Mouse (Mus musculus) midbrain, embryonic 13.5 days (tissue): ENCODE measurements around the gene Lbhd2. TPM values are rescaled to one million over a fixed set of nuclear protein-coding genes. Genes with fewer than 3 reads are reported as not detected.
A peak's percentile ranks its signal among the peaks of the same experiment; 100 is the strongest.

Experiments used
- ATAC-seq: fragments of 200-750 bp; cut with Nextera tagmentation; 2 replicates; pipeline ENCODE4 v1.8.0; 2017; ENCODE audit warnings: mild to moderate bottlenecking, moderate TSS enrichment, moderate library complexity
- H3K27ac ChIP-seq: fragments of 300-500 bp; sonication (generic); 2 replicates; pipeline ENCODE4 v1.5.1; 2015; ENCODE audit warnings: inconsistent platforms, mild to moderate bottlenecking, moderate library complexity
- H3K27me3 ChIP-seq: fragments of 300-500 bp; sonication (generic); 2 replicates; pipeline ENCODE4 v1.6.1; 2015; ENCODE audit warnings: mild to moderate bottlenecking, inconsistent platforms
- H3K36me3 ChIP-seq: fragments of 300-500 bp; sonication (generic); 2 replicates; pipeline ENCODE4 v1.6.1; 2015; ENCODE audit warnings: mild to moderate bottlenecking, inconsistent platforms
- H3K4me1 ChIP-seq: fragments of 300-500 bp; sonication (generic); replicated peaks from 2 replicates; pipeline ENCODE4 v1.6.1; 2015; ENCODE audit warnings: inconsistent platforms
- H3K4me2 ChIP-seq: fragments of 300-500 bp; sonication (generic); replicated peaks from 2 replicates; pipeline ENCODE4 v1.6.1; 2015; ENCODE audit warnings: moderate library complexity, mild to moderate bottlenecking, inconsistent platforms
- H3K4me3 ChIP-seq: fragments of 300-500 bp; sonication (generic); replicated peaks from 2 replicates; pipeline ENCODE4 v1.5.1; 2015; ENCODE audit warnings: mild to moderate bottlenecking, inconsistent platforms
- H3K9ac ChIP-seq: fragments of 300-500 bp; sonication (generic); replicated peaks from 2 replicates; pipeline ENCODE4 v1.6.1; 2015; ENCODE audit warnings: mild to moderate bottlenecking, inconsistent platforms
- H3K9me3 ChIP-seq: fragments of 300-500 bp; sonication (generic); 2 replicates; pipeline ENCODE4 v1.6.1; 2016; ENCODE audit warnings: mild to moderate bottlenecking, inconsistent platforms
- WGBS: fragments of 180-500 bp; shearing (Covaris S2); methylation state at CpG from one replicate; pipeline ENCODE4 v1.1.7; 2015; 5-methylcytosine and 5-hydroxymethylcytosine counted together
- polyA plus RNA-seq: library from polyadenylated mRNA; unstranded; fragments of >200 nt; fragmentation: Nextera tagmentation; extraction: Ambion mirVana; gene quantifications from 2 replicates; pipeline ENCODE4 v1.2.1, GENCODE M21; 2015

The Lbhd2 gene
- polyA plus RNA-seq, 1 experiment from 2014 or later = not detected

DNA sequence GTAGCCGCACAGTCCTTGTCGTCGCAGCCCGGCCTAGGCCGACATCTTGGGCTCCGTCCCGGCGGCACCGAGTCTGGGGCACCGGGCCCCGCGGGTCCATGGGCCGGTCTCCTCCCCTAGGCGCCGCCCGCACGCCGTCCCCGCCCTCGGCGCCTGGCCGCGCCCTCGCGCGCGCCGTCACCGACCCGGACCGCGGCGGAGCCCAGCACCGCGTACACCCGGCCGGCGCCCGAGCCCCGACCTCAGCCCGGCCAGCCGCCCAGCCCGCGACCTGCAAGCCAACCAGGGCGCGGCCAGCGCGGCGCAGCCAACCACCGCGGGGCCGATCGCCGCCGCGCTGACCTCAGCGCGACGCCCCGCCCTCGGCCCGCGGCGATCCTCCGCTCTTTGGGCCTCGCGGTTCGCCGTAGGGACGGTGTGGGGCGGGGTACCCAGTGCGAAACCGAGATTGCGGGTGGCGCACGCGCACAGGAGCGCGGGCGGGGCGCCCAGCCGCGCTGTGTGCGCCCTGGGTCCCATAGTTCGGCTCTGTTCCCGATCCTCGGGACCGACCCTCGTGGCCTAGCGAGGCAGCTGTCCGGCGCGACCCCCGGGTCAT is 29.1 kb upstream of the Lbhd2 start, which contains the start of gene Cdc42bpb:
Cdc42bpb (minus strand) TSS at position 343 of the 598 bp plus-strand sequence.
- H3K9me3 ChIP-seq = no peaks in the 10 kb centered on the region
- peak within 1 kb of the TSS; percentile 96 for H3K27ac ChIP-seq
- no peaks in the 10 kb centered on the region for H3K36me3 ChIP-seq
- peaks cover 34% of the 10 kb centered on the region for H3K4me1 ChIP-seq
- WGBS = under 1% methylated on average over 93 of the region's 94 CpGs
- H3K9ac ChIP-seq = peak within 1 kb of the TSS; percentile 97
- no peaks in the 10 kb centered on the region for H3K27me3 ChIP-seq
- peak; percentile 96 for ATAC-seq
- H3K4me2 ChIP-seq = peak within 1 kb of the TSS; percentile 95
- peak within 1 kb of the TSS; percentile 96 for H3K4me3 ChIP-seq

DNA sequence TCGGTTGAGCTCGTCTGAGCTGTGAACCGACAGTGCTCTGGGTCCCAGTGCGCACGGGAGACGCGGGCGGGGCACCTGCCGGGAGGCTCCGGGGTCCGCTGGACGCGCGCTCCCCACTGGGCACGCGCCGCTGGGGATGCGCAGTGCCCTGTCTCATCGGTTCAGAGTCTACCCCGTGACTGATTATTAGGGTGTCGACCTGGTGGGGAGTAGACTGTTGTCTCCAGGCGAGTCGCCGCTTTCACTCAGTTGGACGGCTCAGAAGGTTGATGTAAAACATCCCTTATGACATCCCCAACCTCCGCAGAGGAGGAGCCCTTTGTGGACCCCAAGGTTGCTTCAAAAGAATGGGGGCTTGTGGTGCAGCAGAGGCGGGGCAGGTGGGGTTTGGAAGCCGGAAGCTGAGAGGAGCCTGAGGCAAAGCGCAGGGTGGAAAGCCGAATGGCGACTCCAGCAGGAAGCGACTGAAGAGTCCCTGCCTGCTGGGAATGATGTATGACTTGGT is 28.6 kb upstream of the Lbhd2 start:
- Histone ChIP-seq H3K4me2 (peak overlapping the region; percentile 77), H3K4me1 (peaks cover 34% of the 10 kb centered on the region), H3K9ac (peak overlapping the region; percentile 97), H3K36me3 (no peaks in the 10 kb centered on the region), H3K4me3 (peak overlapping the region; percentile 96), H3K27ac (peak overlapping the region; percentile 96), H3K9me3 (no peaks in the 10 kb centered on the region), H3K27me3 (no peaks in the 10 kb centered on the region)
- peak; percentile 87 for ATAC-seq
- WGBS = 0% methylated on average over 32 of the region's 32 CpGs

DNA sequence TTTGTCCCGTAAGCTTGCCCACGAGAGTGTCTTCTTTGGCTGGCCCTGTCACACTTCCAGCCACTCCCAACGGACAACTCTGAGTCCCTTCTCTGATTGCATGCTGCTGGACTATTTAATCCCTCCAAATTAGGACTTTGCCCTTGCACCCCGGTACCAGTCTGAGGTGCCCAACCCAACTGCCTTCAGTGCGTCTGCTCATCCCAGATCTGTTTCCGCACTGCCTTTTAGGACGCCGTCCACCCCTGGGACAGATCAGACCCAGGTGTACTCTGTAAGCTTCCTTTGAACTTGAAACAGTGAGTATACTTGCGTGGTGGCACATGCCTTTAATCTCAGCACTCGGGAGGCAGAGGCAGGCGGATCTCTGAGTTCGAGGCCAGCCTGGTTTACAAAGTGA is 27.8 kb upstream of the Lbhd2 start:
- WGBS = 71% methylated on average over 12 of the region's 12 CpGs
- peak overlapping the region; percentile 96; the same call in 1 of the 2 replicates for H3K27ac ChIP-seq
- H3K9ac ChIP-seq = peak overlapping the region; percentile 97
- H3K4me3 ChIP-seq = peak overlapping the region; percentile 96
- peak overlapping the region; percentile 77 for H3K4me2 ChIP-seq
- H3K4me1 ChIP-seq = peaks cover 34% of the 10 kb centered on the region
- no peaks in the 10 kb centered on the region for H3K9me3 ChIP-seq
- no peaks in the 10 kb centered on the region for H3K27me3 ChIP-seq
- ATAC-seq = no peak
- H3K36me3 ChIP-seq = no peaks in the 10 kb centered on the region

DNA sequence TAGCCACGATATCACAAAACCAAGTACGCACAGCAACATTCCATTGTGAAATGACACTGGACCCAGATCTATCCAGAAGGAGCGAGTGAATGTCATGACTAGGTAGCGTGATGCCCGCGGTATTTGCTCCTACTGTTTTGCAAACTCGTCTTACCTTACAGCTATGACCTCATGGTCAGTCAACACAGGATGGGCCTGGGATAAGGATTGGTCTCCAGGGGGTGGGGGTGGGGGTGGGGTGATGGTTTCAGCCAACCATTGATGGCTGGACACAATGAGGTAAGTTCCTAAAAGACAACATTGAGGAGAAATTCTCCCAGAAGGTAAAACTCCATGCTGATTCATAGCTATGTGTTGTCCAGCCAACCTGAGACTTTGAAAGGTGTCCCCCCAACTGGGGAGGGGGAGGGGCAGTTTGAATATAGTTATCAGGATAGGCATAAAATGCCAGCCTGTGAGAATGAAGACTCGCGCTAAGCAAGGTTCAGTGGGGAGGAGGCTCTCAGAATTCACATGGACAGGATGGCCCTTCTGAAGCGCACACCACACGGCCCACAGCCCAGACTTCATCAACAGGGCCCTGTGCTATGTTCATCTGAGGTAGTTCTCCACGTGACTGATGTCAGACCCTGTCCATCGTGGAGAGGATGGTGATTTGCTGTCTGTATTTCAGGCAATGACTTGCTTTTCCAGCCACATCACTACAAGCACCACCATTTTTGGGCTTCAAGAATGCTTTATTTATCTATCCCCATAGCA is 20.5 kb upstream of the Lbhd2 start:
- no peaks in the 10 kb centered on the region for H3K27me3 ChIP-seq
- no peaks in the 10 kb centered on the region for H3K4me1 ChIP-seq
- H3K4me2 ChIP-seq = no peak overlapping the region
- no peak overlapping the region for H3K9ac ChIP-seq
- ATAC-seq = no peak
- no peaks in the 10 kb centered on the region for H3K9me3 ChIP-seq
- 90% methylated on average over 13 of the region's 13 CpGs for WGBS
- no peak overlapping the region for H3K4me3 ChIP-seq
- no peak overlapping the region for H3K27ac ChIP-seq
- H3K36me3 ChIP-seq = no peaks in the 10 kb centered on the region

DNA sequence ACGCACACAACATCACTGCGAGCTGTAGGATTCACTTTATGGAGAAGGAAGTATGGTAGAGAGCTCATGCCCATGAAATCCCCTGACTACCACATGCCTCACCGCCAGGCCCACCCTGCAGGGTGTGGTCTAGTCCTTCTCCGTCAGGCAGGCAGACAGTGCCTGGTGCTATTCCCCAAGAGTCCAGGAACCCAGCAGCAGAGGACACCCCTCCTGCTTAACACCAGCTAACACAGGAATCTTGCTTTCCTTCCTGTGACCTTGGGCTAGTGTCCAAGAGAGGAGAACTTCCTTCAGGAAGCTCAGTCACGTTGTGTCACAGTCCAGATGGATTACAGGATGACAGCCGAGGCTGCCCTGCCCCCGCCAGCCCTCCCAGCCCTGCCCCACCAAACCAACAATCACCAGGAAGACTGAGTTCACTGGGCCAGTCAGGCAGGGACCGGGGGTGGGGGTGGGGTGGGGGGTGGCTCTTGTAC is 19.9 kb upstream of the Lbhd2 start:
- H3K9me3 ChIP-seq = no peaks in the 10 kb centered on the region
- no peak overlapping the region for H3K4me2 ChIP-seq
- WGBS = 80% methylated on average over 8 of the region's 8 CpGs
- ATAC-seq = no peak
- no peaks in the 10 kb centered on the region for H3K36me3 ChIP-seq
- no peak overlapping the region for H3K27ac ChIP-seq
- no peaks in the 10 kb centered on the region for H3K4me1 ChIP-seq
- no peak overlapping the region for H3K4me3 ChIP-seq
- H3K27me3 ChIP-seq = no peaks in the 10 kb centered on the region
- H3K9ac ChIP-seq = no peak overlapping the region

DNA sequence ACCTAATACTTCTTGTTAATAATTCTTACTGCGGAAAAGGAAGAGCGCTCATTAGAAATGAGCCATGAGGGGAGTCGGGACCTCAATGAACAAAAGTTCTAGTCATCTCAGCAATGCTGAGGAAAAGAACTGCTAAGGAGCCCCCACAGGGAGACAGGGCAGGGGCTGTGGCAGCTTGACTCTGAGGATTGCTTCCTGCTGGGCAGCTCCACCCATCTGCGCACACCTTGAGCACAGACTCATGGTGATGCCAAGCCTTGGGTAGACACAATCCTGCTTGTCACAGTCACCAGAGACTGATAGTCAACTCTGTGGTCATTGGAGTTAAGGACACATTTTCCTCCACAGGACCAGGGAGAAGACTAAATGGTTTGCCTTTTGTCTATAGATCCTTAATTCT is 19.5 kb upstream of the Lbhd2 start:
- H3K4me1 ChIP-seq = no peaks in the 10 kb centered on the region
- no peaks in the 10 kb centered on the region for H3K27me3 ChIP-seq
- no peak overlapping the region for H3K4me2 ChIP-seq
- H3K9ac ChIP-seq = no peak overlapping the region
- ATAC-seq = no peak
- no peak overlapping the region for H3K27ac ChIP-seq
- no peaks in the 10 kb centered on the region for H3K36me3 ChIP-seq
- WGBS = 89% methylated on average over 4 of the region's 4 CpGs
- no peaks in the 10 kb centered on the region for H3K9me3 ChIP-seq
- no peak overlapping the region for H3K4me3 ChIP-seq

DNA sequence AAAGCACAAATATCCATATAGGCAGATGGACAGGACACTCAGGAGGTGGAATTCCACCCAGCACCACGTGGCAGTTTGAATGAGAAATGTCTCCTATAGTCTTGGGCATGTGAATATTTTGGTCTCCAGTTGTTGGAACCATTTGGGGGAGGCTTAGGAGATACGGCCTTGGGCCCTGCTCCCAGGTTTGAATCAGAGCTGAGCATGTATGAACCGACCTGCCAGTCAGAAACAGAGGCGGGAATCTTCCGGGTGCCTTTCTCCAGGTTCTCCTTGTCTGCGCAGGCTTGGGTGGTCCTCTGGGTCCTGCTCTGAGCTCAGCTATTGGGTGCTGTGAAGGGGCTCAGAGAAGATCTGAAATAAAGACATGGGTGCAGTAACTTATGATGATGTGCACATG is 12.6 kb upstream of the Lbhd2 start:
- no peak overlapping the region for H3K27ac ChIP-seq
- H3K9me3 ChIP-seq = no peaks in the 10 kb centered on the region
- no peak overlapping the region for H3K9ac ChIP-seq
- 85% methylated on average over 6 of the region's 6 CpGs for WGBS
- no peak overlapping the region for H3K4me2 ChIP-seq
- no peaks in the 10 kb centered on the region for H3K27me3 ChIP-seq
- H3K36me3 ChIP-seq = no peaks in the 10 kb centered on the region
- H3K4me1 ChIP-seq = no peaks in the 10 kb centered on the region
- no peak overlapping the region for H3K4me3 ChIP-seq
- ATAC-seq = no peak

DNA sequence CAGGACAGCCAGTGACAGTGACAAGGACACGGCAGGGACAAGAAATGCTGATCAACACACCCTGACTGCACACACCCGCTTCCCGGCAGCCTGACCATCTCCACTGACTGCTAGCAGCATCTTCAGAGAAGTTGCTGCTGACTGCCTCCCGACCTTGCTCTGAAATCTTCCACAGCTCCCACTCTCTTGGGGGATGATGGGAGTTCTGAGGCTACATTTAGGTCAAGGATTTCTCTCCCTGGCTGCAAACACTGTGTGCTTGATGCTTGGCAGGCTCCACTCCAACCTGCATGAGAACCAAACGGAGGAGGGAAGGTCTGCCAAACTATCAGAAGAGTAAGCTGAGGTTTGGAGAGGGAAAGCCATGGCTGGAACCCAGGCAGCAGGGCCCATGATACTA is 9.6 kb upstream of the Lbhd2 start:
- no peak overlapping the region for H3K27ac ChIP-seq
- peaks cover 4% of the 10 kb centered on the region for H3K27me3 ChIP-seq
- H3K36me3 ChIP-seq = no peaks in the 10 kb centered on the region
- H3K4me1 ChIP-seq = 0 out of 2 replicates have a peak, but pooled peaks cover 5% of the 10 kb centered on the region
- H3K4me3 ChIP-seq = no peak overlapping the region
- WGBS = 78% methylated on average over 5 of the region's 5 CpGs
- no peaks in the 10 kb centered on the region for H3K9me3 ChIP-seq
- H3K9ac ChIP-seq = no peak overlapping the region
- ATAC-seq = no peak
- H3K4me2 ChIP-seq = no peak overlapping the region

DNA sequence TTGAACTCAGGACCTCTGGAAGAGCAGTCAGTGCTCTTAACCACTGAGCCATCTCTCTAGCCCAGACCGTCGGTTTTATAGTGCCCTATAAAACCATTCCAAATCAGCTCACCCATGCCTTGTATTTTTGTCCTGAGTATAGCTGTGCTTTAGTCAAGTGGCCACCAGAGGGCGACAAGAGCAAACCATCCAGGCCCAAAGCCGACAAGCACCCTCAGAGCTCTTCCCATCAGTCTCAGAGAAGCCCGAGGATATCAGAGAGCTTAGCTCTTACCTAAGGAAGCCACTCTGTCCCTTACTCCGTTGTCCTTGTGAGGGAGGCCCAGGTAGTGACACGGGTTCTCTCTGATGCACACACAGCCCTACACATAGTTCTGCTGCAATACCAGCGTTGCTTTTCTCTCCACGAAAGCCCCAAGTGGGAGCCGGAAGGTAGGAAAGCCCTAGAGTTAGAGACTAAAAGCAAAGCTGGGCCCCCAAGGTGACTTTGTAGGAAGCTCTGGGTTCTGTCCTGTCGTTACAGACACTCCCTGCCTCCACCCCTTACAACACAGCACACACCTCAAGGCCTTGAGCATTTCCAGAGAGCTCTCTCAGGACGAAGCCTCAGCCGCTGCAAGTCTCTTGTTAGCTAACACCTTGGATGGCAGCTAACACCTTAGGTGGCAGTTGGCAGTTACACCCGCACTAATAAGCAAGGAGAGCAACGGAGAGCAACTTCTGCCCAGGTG is 5.0 kb upstream of the Lbhd2 start:
- ATAC-seq = peak; percentile 82; the same call in 1 of the 2 replicates
- no peak overlapping the region; the same call in 1 of the 2 replicates for H3K9ac ChIP-seq
- peaks cover 7% of the 10 kb centered on the region for H3K4me1 ChIP-seq
- H3K4me3 ChIP-seq = no peak overlapping the region
- peaks cover 24% of the 10 kb centered on the region for H3K27me3 ChIP-seq
- no peaks in the 10 kb centered on the region for H3K9me3 ChIP-seq
- no peaks in the 10 kb centered on the region for H3K36me3 ChIP-seq
- no peak overlapping the region for H3K4me2 ChIP-seq
- 26% methylated on average over 15 of the region's 15 CpGs for WGBS
- no peak overlapping the region for H3K27ac ChIP-seq

DNA sequence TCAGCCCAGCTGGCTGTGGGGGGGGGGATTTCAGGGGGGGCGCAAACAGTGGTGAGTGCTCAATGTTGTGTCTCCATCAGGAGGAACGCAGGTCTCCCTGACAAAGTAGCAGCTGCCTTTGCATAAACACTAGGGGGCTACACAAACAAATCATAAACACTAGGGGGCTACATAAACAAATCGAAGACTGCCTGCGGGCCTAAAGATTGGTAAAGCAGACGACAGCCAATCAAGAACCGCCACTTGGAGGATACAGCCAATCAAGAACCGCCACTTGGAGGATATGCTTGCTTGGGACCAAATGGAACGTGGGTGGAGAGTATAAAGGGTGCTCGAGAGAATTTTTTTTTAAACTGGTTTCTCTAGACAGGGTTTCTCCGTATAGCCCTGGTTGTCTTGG is 1.7 kb upstream of the Lbhd2 start:
- H3K36me3 ChIP-seq = no peaks in the 10 kb centered on the region
- peaks cover 18% of the 10 kb centered on the region for H3K4me1 ChIP-seq
- no peak overlapping the region for H3K4me2 ChIP-seq
- H3K4me3 ChIP-seq = no peak overlapping the region
- H3K27me3 ChIP-seq = peaks cover 49% of the 10 kb centered on the region
- H3K27ac ChIP-seq = no peak overlapping the region
- ATAC-seq = no peak
- WGBS = 70% methylated on average over 10 of the region's 10 CpGs
- H3K9me3 ChIP-seq = no peaks in the 10 kb centered on the region
- no peak overlapping the region for H3K9ac ChIP-seq

DNA sequence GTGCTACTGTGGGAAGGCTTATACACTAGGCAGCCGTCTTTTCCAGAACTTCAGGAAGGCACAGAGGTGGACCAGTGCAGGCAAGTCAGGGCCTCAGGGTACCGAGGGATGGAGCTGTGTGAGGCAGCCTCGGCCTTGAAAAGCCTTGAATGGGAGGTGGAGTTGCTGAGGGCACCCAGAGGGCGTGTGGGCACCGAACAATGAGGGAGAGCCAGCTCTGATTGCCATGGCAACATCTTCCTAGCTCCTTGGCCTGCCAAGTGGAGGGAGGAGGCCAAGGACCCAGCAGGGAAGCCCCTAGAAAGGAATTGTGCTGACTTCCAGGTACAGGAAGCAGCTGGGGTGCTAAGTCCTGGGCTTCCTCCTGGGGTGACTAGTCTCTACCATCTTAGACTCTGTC is 3.0 kb downstream of the Lbhd2 start:
- peaks cover 46% of the 10 kb centered on the region for H3K27me3 ChIP-seq
- H3K9me3 ChIP-seq = no peaks in the 10 kb centered on the region
- no peak overlapping the region for H3K4me3 ChIP-seq
- H3K4me1 ChIP-seq = peaks cover 23% of the 10 kb centered on the region
- WGBS = 7% methylated on average over 5 of the region's 5 CpGs
- no peak overlapping the region for H3K4me2 ChIP-seq
- H3K36me3 ChIP-seq = no peaks in the 10 kb centered on the region
- no peak for ATAC-seq
- peak overlapping the region; percentile 11; the same call in 1 of the 2 replicates for H3K9ac ChIP-seq
- no peak overlapping the region for H3K27ac ChIP-seq
